Mouse (Mus musculus) adrenal gland, adult 2 months (tissue): Measurements from ENCODE around the gene Glp2r. TPM values are rescaled to one million over a fixed set of nuclear protein-coding genes. Genes with fewer than 3 reads are reported as not detected.

Experiments
- DNase-seq: peaks from one replicate; pipeline ENCODE4 v3.0.0; 2021
- polyA plus RNA-seq: library from polyadenylated mRNA; depleted of rRNA; stranded (reverse); fragments of >200 nt; gene quantifications from 2 replicates; pipeline ENCODE4 v1.2.3, GENCODE M21; 2012
- total RNA-seq, 2 experiments: library from RNA; stranded (reverse); gene quantifications; 2 replicates each; pipeline ENCODE4 v1.2.3; 2021

The Glp2r gene
- total and polyA plus RNA-seq, 3 experiments: 0.55 TPM; not detected in 2

GRCm38 (mm10) chr11:67661465-67661864 is 109.5 kb downstream of the Glp2r start:
- no peak for DNase-seq

DNA sequence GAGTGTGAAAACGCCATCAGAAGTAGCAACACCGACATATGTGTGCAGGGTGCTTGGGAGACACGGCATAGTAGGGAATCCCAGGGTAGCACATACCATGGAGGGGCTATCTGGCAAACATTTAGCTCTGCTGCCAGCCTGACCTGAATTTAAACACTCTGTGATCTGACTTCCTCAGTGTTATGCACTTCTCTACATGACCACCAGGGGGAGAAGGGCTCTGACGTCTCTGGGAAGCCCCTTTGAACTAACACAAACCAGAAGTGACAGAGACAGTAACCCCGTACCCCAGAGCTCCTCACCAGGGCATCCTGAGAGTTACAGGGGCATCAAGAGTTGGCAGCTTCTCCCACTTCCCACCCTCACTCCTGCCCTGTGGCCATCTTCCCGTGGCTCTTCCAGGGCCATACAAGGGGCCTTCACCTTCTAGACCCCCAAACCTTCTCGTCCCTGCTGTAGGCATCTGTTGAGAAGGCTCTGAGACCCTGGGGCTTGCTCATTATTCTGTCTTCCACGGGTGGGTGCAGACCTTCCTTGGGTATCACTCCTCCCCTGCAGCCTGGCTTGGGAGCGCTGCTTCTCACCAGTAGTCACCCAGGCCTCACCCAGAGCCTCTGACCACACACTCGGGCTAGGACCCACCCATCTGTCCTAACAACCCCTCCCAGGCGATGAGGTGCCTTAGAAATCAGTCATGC is 113.1 kb downstream of the Glp2r start:
- DNase-seq: peak; percentile 22

- no peak for DNase-seq
Measured at GRCm38 (mm10) chr11:67656811-67657210, 114.1 kb downstream of the Glp2r start.

GRCm38 (mm10) chr11:67656366-67656765 is 114.6 kb downstream of the Glp2r start:
- DNase-seq: no peak

DNA sequence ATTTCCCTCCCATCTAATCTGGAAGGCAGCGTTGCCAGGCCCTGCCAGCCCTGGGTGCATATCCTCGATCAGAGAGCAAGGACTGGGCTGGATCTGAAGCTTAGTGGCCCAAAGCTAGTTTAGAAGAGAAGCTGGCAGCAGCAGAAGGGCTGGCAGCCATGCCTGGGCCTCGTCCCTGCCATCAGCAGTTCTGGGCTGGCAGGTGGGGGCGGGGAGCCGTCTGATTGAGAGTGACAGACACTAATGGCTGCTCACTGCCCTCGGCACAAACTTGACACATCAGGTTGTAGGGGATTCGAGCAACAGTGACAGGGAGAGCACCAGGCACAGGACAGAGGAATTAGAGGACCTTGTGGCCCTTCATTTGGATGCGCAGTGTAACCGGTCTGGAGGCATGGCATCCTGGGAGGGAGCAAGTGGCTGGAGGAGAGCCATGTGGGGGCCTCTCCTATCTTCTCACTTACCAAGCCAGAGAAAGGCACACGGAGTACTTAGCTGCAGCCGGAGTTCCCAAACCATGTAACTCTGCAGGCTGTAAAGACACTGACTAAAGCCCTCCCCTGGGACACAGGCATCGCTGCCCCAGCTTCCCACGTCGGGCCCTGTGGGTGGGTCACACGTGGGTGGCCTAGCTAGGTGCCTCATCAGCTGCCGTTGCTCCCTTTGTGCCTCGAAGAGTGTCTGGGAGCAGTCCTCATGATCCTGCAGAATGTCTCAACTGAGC is 115.6 kb downstream of the Glp2r start:
- DNase-seq: no peak

DNA sequence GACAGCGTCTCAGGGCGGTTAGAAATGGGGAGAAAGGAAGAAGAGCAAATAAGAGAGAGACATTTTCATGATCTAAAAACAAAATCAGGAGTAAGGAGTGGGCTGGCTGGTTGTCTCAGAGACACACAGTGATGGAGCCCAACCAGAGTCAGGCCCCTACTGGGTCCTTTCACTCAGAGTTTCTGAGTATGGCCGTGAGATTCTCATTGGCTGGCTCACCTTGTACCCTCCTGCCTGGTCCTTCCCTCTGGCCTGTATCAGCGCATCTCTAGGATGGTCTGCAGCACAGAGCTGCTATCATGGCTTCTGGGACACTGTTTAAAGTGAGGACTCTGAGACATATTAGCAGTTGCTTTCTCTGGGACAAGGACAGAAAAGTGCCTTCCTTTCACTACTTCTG is 116.4 kb downstream of the Glp2r start:
- no peak for DNase-seq

DNA sequence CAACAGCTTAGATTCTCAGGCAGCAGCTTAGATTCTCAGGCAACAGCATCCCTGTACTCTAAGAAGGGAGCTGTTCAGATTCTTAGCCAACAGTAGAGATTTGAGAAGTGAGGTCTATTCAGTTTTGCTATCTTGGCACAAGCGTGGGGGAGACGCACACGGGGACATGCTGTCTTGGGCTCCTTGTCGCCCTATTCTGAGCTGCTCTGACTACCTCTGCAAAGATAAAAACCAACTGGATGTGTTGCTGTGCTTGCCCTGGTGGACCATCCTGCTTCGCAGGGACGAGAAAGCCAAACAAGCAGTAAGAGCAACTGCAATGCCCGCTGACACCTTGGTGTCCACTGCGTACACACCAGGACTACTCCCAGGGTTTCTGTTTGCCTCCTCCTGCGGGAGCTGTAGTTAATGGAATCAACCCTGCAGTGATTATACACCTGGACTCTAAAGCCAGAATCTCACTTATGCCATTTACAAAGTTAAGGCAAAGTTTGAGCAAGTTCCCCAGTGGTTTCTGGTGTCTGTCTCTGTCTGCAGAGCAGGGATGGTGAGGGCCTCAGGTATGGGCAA is 117.3 kb downstream of the Glp2r start:
- no peak for DNase-seq

GRCm38 (mm10) chr11:67652893-67653255 is 118.1 kb downstream of the Glp2r start:
- DNase-seq: no peak

DNA sequence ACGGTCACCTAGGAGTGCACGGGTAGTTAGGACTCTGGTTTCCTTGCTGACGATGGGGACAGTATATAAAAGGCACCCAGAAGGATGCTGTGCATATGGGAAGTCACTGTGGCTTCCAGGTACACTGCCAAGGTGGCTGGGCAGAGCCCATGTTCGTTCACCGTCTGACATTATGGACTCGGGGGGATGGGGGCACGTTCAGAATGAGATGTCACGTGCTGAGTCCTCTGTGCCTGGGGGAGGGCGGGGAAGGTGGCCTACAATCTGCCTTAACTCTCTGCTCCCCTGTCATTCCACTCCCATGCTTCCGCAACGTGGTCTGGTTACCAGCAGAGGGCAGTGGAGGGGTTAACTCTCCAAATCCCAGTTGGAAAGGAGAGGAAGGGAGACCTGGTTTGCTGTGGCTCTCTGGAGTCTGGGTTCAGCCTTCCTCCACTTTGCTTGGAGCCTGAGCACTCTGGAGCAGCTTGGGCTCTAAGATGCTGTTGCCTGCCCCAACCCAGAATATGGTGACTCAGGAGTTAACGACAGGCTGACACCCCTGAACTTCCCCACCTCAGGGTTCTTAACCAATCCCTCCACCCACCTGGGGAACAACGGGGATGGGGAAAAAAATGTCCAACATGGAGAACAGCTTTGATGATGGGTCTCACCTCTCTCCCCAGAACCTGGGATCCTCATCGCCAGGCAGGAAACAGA is 118.6 kb downstream of the Glp2r start:
- no peak for DNase-seq

DNA sequence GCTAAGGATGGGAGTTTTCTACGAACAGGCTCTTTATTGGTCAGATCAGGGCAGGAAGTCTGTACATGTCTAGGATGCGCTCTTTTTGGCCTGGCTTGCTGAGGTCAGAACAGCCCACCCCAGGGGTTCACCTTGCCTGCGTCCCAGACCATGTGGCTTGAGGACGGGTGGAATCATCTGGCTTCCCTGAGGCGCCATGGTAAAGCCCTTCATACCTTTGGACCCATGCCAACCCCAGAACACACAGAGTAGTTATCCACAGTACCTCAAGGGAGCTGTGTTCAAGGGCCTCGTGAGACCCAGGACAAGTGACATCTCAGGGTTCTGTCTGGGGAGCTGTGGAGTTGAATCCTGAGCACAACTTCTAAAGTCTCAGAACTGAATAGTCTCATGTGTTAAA is 119.2 kb downstream of the Glp2r start:
- no peak for DNase-seq

- DNase-seq: no peak
Measured at GRCm38 (mm10) chr11:67649971-67650707, 120.8 kb downstream of the Glp2r start.

DNA sequence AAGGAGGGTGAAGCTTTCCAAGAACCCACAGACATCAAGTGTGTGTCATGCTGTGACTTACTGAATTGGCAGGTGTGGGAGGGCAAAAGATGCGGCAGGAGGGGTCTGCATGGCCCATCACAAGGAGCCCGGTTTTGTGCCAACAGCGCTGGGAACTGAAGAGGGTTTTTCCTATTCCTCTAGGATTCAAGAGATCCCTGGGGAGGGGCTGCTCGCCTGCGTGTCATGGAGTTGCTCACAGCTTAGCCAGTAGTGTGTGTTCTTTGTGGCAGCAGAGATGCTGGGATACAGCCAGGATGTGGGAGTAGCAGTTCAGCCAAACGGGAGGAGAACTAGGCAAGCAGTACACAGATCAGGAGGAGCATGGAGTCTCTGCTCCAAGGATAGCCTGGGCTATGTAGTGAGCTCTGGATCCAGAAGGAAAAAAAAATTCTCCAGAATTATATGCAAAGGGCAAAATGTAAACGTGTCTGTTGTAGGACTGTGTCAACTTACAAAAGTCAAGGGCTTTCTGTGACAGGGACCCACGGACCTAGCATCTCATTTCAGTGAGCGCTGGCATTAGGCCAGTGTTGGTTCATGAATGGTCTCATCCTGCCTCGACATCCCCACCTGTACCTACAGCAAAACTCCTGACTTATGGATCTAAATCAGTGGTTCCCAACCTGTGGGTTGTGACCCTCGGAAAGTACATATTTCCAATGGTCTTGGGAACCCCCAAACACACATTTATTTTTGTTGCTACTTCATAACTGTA is 122.1 kb downstream of the Glp2r start:
- no peak for DNase-seq

DNA sequence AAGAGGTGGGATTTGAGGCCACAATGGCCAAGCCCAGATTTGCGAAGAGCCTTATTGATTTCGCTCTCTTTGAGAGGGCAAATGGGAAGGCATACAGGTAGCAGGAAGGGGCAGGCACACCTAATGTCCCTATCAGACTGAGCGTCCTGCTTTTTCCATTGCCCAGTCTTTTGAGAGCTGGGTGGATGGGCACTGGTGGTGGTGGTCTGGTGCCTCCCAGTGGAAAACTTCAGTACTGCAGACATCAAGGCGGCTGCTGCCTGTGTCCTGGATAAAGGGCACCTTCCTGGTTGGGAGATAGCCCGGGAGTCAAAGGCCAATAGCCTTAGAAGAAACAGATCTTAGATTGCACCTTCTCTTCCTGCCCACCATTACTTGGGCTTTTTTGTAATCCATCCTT is 123.2 kb downstream of the Glp2r start:
- DNase-seq: peak; percentile 87

GRCm38 (mm10) chr11:67644632-67645149 is 126.3 kb downstream of the Glp2r start:
- no peak for DNase-seq

DNA sequence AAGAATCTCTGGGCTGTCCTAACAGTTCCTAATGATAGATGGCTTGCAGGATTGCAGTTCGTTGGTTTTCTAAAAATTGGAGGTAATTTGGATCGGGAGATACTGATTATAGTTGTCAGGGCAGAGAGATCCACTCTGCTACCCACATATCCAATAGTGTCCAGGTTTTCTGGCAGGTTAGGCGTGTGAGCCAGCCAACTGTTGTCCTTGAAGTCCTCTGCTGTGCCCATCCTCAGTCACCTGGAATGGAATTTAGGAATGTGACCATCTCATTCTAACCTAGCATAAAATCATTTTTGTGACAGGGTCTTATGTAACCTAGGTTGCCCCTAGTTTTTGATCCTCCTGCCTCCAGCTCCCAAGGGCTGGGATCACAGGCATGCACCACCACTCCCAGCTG is 127.5 kb downstream of the Glp2r start:
- no peak for DNase-seq

GRCm38 (mm10) chr11:67642835-67643234 is 128.1 kb downstream of the Glp2r start:
- DNase-seq: no peak

DNA sequence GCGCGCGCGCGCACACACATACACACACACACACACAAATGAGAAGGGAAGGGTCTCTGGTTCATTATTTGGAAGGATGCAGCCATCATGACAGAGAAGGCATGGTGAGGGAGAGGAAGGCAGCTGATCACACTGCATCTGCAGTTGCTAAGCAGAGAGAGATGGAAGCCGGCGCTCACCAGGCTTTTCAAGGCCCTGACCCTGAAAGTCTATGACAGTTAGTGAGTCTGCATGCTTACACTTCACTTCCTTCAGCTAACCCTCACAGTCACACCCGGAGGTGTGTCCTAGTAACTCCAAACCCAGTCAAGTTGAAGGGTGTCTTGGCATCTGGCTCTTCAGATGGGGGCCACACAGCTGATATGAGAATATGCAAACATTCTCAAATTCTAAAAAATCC is 128.5 kb downstream of the Glp2r start:
- DNase-seq: peak; percentile 77

DNA sequence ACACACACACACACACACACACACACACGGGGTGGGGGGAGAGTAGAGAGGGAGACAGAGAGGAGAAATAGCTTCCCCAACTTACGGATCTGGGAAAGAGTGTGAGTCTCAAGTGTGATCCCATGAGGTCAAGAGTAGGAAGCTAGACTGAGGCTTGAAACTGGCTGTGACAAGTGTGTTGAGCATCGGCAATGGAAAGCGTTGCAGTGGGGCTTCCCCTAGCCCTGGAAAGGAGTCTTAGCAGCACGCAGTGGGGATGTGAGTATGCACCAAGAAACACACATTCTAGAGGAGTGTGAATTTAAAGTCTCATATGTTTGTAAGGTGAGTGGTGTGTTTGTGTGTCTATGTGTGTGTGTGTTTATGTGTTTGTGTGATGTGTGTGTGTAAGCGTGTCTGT is 130.7 kb downstream of the Glp2r start:
- DNase-seq: no peak

DNA sequence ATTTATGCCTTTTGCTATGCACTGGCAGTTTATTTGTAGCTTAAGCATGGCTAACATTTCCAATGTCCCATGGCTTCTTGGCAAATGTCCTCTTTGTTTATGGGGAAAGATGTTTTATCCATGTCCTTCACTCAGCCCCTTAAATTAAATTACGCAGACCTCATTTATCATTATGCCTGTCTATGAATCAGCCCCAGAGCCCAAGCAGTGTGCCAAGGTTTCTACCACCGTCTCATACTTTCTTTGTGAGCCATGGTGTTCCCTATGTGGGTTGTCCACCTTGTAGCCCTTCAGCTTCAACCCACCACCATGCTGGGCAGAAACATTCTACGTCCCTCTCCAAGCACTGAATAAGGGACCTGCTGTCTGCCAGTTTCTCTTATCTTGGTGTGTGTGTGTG is 132.6 kb downstream of the Glp2r start:
- peak; percentile 74 for DNase-seq

DNA sequence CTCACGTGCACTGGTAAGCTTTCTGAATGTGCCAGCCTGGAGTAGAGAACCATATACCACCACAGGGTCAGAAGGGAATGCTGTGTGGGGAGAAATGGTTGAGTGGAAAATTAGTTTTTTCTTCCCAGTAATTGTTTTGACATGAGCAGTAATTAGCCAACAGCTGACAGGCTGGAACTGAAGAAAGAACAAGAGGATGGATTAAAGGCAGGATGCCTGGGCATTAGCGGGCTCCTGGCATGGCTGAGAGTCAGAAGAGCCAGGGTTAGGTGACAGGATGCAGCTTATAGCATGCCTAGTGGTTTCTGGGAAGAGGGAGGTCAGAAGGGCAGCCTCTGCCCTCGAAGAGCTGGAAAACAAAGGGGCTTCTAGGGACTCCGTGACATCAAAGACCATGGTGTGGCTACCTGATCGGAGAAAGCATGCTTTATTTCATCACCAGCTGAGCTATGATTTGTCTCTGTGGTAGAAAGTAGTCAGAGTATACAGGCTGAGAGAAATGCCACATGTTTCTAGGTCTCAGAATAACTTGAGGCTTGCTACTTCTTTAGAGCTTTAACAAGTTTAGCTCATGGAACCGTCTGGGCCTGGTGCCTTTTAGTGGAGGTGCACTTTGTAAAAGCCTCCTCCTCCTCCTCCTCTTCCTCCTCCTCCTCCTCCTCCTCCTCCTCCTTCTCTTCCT is 133.9 kb downstream of the Glp2r start:
- DNase-seq: no peak

DNA sequence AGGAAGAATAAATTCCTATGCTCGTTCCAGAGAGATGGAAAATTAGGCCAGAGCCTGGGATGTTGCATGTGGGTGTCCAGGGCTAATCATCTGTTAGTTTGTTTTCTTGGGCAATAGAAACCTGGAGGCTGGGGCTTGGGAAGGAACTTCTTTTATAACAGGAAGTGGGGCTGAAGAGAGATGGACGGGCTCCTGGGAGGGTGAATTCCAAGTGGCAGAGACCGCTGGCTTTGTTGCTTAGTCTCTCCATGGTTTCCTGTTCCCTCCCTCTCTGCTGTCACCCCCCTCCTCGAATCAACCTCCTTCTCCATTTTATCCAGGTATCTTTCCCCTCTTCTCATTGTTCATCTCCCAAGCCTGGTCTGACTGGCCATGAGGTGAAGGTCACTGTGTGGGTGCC is 134.8 kb downstream of the Glp2r start:
- no peak for DNase-seq
